Mouse (Mus musculus): ENCODE results near the gene Arpc5l.

DNA sequence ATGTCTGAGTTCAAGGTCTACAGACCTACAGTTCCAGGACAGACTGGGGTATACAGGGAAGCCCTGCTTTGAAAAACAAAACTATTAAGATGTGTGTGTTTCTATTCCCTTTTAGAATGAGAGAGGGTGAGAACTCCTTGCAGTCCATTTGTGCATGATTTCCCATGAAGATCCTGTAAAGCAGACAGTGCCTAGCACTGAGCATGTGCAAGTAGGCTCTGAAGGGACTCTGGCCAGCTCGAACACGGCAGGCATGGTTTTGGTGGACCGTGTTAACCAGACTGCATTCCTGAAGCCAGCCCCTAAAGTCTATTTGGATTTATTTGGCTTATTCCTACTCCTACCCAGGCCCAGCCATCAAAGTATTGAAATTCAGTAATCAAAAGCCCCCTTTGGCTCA is 6.8 kb downstream of the Arpc5l start:
- no peak for TF ChIP-seq POLR2A (IDR thresholded peaks at IDR 0.05; ENCODE audit: low read depth, low read length)
- TF ChIP-seq CTCF (IDR thresholded peaks at IDR 0.05; ENCODE audit: extremely low read depth, insufficient read length, insufficient replicate concordance, low read depth, low read length): no peak

All from small intestine, adult 2 months (tissue).